Mouse (Mus musculus) spleen, adult 2 months (tissue): Measurements from ENCODE around the gene Ddx6.

Experiments used
- CTCF ChIP-seq: fragments of 200-500 bp; IDR thresholded peaks from 2 replicates; pipeline ENCODE4 v1.5.1; 2011; ENCODE audit warnings: mild to moderate bottlenecking, inconsistent platforms; ENCODE audit not compliant: insufficient read depth, insufficient read length, insufficient replicate concordance; ENCODE audit errors: extremely low read depth
- POLR2A ChIP-seq: fragments of 200-500 bp; IDR thresholded peaks from 2 replicates; pipeline ENCODE4 v1.6.1; 2011; ENCODE audit warnings: low read depth, low read length, inconsistent platforms

GRCm38 (mm10) chr9:44593886-44594285, 10.8 kb upstream of the Ddx6 start:
- TF ChIP-seq CTCF = no peak
- TF ChIP-seq POLR2A = no peak
